Mouse (Mus musculus) cerebellum, adult 2 months (tissue): ENCODE results near the gene Qpct.

ENCODE experiments used
- CTCF ChIP-seq: fragments of 200-500 bp; IDR thresholded peaks from 2 replicates; pipeline ENCODE4 v1.5.1; 2011; ENCODE audit warnings: low read depth, mild to moderate bottlenecking, control low read depth, low read length, moderate library complexity, borderline replicate concordance; ENCODE audit not compliant: insufficient read depth
- POLR2A ChIP-seq: fragments of 200-500 bp; IDR thresholded peaks from 2 replicates; pipeline ENCODE4 v1.6.1; 2011; ENCODE audit warnings: low read length, control low read depth, borderline replicate concordance; ENCODE audit not compliant: insufficient read depth

- TF ChIP-seq POLR2A (no peak), CTCF (no peak)
Measured at GRCm38 (mm10) chr17:79051606-79052005, at the start of gene Qpct.
